In the genomic region with DNA sequence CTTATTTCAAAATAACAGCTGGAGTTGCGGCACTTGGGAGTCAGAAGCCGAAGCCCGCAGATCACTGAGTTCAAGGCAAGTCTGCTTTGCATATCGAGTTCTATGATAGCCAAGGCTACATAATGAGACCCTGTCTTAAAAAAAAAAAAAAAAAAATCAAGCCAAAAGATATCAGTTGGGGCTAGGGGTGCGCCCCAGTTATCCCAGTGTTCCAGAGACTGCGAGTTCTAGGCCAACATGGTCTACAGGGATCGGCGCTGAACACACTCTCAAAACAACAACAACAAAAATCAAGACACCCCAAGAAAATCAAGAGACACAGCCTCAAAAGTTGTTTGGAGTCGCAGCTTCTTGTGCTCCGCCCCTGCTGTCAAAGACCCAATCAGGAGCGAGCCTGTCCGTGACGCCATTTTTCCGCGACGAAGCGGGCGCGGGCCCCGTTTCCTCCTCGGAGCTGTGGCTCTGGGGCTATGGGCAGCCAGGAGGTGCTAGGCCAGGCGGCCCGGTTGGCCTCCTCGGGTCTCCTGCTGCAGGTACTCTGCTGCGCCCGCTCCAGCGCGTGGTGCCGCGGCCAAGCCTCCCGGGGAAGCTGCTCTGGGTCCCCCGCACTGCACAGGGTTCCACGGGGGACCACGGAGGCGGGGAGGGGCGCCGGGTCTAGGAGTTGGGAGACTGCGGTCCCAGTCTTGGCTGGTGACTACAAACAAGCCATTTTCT, we compare ENCODE assay signal across 8 mouse cellular contexts. TPM values are rescaled to one million over a fixed set of nuclear protein-coding genes. Genes with fewer than 3 reads are reported as not detected.
DNase-seq lines count a peak whose midpoint lies in the region; ATAC-seq and TF ChIP-seq lines count a peak whose summit lies in the region.

Gene Rft1 (plus strand): TSS at position 418 of the 717 bp plus-strand sequence.

- TF ChIP-seq CTCF in kidney, postnatal 0 days (IDR thresholded peaks at IDR 0.05; ENCODE audit: low read depth), result peak; percentile 49

- 2% methylated on average over 38 of the region's 38 CpGs for WGBS in heart, embryonic 12.5 days
- WGBS in kidney, postnatal 0 days, result 2% methylated on average over 38 of the region's 38 CpGs
- WGBS in liver, embryonic 11.5 days, result 2% methylated on average over 38 of the region's 38 CpGs
- 2% methylated on average over 38 of the region's 38 CpGs for WGBS in stomach, embryonic 14.5 days

- H3K9ac ChIP-seq in heart, embryonic 12.5 days, result peak within 1 kb of the TSS; percentile 94
- H3K9ac ChIP-seq in kidney, postnatal 0 days (ENCODE audit: low read depth, low read length), result peak within 1 kb of the TSS; percentile 94
- peak within 1 kb of the TSS; percentile 100 for H3K9ac ChIP-seq in liver, embryonic 11.5 days (ENCODE audit: low read depth, low read length)
- H3K9ac ChIP-seq in stomach, embryonic 14.5 days (replicated peaks; ENCODE audit: low read depth, low read length), result peak within 1 kb of the TSS; percentile 96

- H3K4me1 ChIP-seq in heart, embryonic 12.5 days (replicated peaks), result peaks cover 11% of the 10 kb centered on the region
- H3K4me1 ChIP-seq in kidney, postnatal 0 days (replicated peaks; ENCODE audit: insufficient read depth, low read length), result 0 out of 2 replicates have a peak, but pooled peaks cover 5% of the 10 kb centered on the region
- peaks cover 4% of the 10 kb centered on the region for H3K4me1 ChIP-seq in liver, embryonic 11.5 days (replicated peaks; ENCODE audit: control insufficient read depth, insufficient read depth, low read length)
- peaks cover 5% of the 10 kb centered on the region; the same call in 1 of the 2 replicates for H3K4me1 ChIP-seq in stomach, embryonic 14.5 days (ENCODE audit: control insufficient read depth, insufficient read depth, low read length)

- no peaks in the 10 kb centered on the region for H3K9me3 ChIP-seq in heart, embryonic 12.5 days (replicated peaks)
- H3K9me3 ChIP-seq in kidney, postnatal 0 days (replicated peaks; ENCODE audit: low read length), result no peaks in the 10 kb centered on the region
- no peaks in the 10 kb centered on the region for H3K9me3 ChIP-seq in liver, embryonic 11.5 days (ENCODE audit: control insufficient read depth, low read length)
- no peaks in the 10 kb centered on the region for H3K9me3 ChIP-seq in stomach, embryonic 14.5 days (ENCODE audit: control insufficient read depth, low read depth, low read length)

- no peaks in the 10 kb centered on the region for H3K27me3 ChIP-seq in heart, embryonic 12.5 days (replicated peaks)
- no peaks in the 10 kb centered on the region for H3K27me3 ChIP-seq in kidney, postnatal 0 days (ENCODE audit: insufficient read depth, low read length)
- H3K27me3 ChIP-seq in liver, embryonic 11.5 days (replicated peaks; ENCODE audit: control insufficient read depth, insufficient read depth, low read length), result no peaks in the 10 kb centered on the region
- no peaks in the 10 kb centered on the region for H3K27me3 ChIP-seq in stomach, embryonic 14.5 days (ENCODE audit: control insufficient read depth, insufficient read depth, low read length)

- DNase-seq in CD4-positive helper T cell, adult 2 months (ENCODE audit: low read depth, low spot score), result peak; percentile 96
- peak; percentile 85 for DNase-seq in brain, embryonic 18.5 days (ENCODE audit: low read depth, low spot score)
- peak; percentile 95 for DNase-seq in kidney, postnatal 0 days (ENCODE audit: low spot score)
- peak; percentile 99 for DNase-seq in liver, embryonic 11.5 days (ENCODE audit: low spot score)
- peak; percentile 99 for DNase-seq in naive thymus-derived CD4-positive, alpha-beta T cell, adult 2 months (ENCODE audit: low read depth)

- peak within 1 kb of the TSS; percentile 77 for H3K4me2 ChIP-seq in heart, embryonic 12.5 days
- peak within 1 kb of the TSS; percentile 67 for H3K4me2 ChIP-seq in kidney, postnatal 0 days (ENCODE audit: low read length)
- peak within 1 kb of the TSS; percentile 78 for H3K4me2 ChIP-seq in liver, embryonic 11.5 days
- H3K4me2 ChIP-seq in stomach, embryonic 14.5 days (replicated peaks; ENCODE audit: low read depth, low read length), result peak within 1 kb of the TSS; percentile 91

- peaks cover 7% of the 10 kb centered on the region for H3K36me3 ChIP-seq in heart, embryonic 12.5 days
- no peaks in the 10 kb centered on the region for H3K36me3 ChIP-seq in kidney, postnatal 0 days (ENCODE audit: insufficient read depth, low read length)
- H3K36me3 ChIP-seq in liver, embryonic 11.5 days (ENCODE audit: control insufficient read depth, insufficient read depth, low read length), result peaks cover 3% of the 10 kb centered on the region
- H3K36me3 ChIP-seq in stomach, embryonic 14.5 days (ENCODE audit: control insufficient read depth, insufficient read depth, low read length), result peaks cover 7% of the 10 kb centered on the region

- H3K27ac ChIP-seq in heart, embryonic 12.5 days (ENCODE audit: poor library complexity, severe bottlenecking), result peak within 1 kb of the TSS; percentile 74
- H3K27ac ChIP-seq in kidney, postnatal 0 days, result peak within 1 kb of the TSS; percentile 88
- H3K27ac ChIP-seq in liver, embryonic 11.5 days (ENCODE audit: low read depth, low read length), result peak within 1 kb of the TSS; percentile 76
- H3K27ac ChIP-seq in stomach, embryonic 14.5 days (ENCODE audit: low read length), result peak within 1 kb of the TSS; percentile 77

- peak; percentile 95 for ATAC-seq in erythroid progenitor cell, adult 5-6 weeks (replicated peaks; ENCODE audit: low FRiP score, poor library complexity, severe bottlenecking)
- ATAC-seq in heart, embryonic 12.5 days (ENCODE audit: insufficient number of reproducible peaks, low FRiP score), result peak; percentile 93
- peak; percentile 75 for ATAC-seq in kidney, postnatal 0 days (replicated peaks; ENCODE audit: low FRiP score, low read depth)
- peak; percentile 91 for ATAC-seq in liver, embryonic 11.5 days (replicated peaks; ENCODE audit: low FRiP score)
- peak; percentile 89 for ATAC-seq in stomach, embryonic 14.5 days (ENCODE audit: insufficient number of reproducible peaks, insufficient read depth, low FRiP score, low read depth)

- peak within 1 kb of the TSS; percentile 83 for H3K4me3 ChIP-seq in heart, embryonic 12.5 days
- H3K4me3 ChIP-seq in kidney, postnatal 0 days (replicated peaks; ENCODE audit: low read depth, low read length), result peak within 1 kb of the TSS; percentile 79
- peak within 1 kb of the TSS; percentile 95 for H3K4me3 ChIP-seq in liver, embryonic 11.5 days (ENCODE audit: low read depth, low read length)
- H3K4me3 ChIP-seq in stomach, embryonic 14.5 days (ENCODE audit: low read depth, low read length), result peak within 1 kb of the TSS; percentile 85

RNA-seq across cellular contexts. Expression of gene Rft1, which starts in this region (rescaled TPM):
- total RNA-seq in erythroid progenitor cell, adult 5-6 weeks (2015; ENCODE audit: low replicate concordance), result 2.1 and 2.9 TPM in 2 replicates
- total RNA-seq in erythroid progenitor cell, adult 5-6 weeks (2017; ENCODE audit: low replicate concordance), result 2.1 and 4.5 TPM in 2 replicates
- 12.1 and 12.3 TPM in 2 replicates for polyA plus RNA-seq in heart, embryonic 12.5 days (2016; fragmentation: Nextera tagmentation; extraction: Ambion mirVana)
- polyA plus RNA-seq in kidney, postnatal 0 days (2015; fragmentation: Nextera tagmentation; extraction: Ambion mirVana), result 14.0 and 17.1 TPM in 2 replicates
- polyA plus RNA-seq in liver, embryonic 11.5 days (2014; fragmentation: Nextera tagmentation; extraction: Ambion mirVana), result 9.7 and 9.8 TPM in 2 replicates
- polyA plus RNA-seq in stomach, embryonic 14.5 days (2014; fragmentation: Nextera tagmentation; extraction: Ambion mirVana), result 17.6 and 21.0 TPM in 2 replicates

Comparison
In these comparisons a context has a peak if more than half of its experiments do, and no peak if none do; other contexts are left out.
1. Peak in every context shown above with its lines: DNase-seq, ATAC-seq, H3K4me3 ChIP-seq and H3K27ac ChIP-seq.